Mouse (Mus musculus): ENCODE measurements around the gene Cpa5.

DNA sequence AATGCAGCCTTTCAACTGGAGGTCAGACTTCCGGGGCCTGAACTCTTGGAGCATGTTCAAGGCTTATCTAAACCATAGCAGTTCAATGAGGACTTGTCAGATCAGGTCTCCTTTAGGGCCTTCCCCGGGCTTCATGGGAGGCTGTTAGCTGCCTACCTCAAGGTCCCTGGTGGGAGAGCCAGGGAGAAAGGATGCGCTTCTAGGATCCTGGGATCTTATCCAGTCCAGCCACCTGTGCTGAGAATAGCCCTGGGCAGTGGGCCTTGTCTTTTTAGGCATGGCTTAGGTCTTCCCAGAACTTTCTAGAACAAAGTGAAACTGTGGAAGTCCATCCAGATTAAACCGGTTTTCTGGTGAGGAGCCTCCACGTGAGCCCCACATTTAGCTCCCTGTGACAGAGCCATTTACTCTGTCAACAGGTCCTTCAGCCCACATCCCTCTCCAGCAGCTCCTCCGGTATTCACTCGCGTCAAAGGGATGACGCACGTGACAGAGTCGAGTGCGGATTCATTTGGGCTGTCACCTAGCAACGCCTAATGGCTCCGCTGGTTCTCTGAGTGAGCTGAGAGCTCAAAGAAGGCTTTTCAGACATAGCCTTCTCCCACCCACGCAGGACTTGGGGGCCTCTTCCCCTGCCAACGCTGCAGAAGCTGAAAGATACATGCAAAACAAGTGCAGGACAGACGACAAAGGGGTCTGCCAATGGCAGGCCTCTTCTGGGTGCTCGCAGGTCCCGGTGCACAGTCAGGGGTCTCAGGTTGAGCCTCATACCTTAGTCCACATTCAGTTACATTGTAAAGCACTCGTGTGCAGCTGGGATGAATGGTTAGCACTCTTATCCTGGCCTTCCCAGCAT, 38.1 kb upstream of the Cpa5 start:
- TF ChIP-seq CTCF (IDR thresholded peaks at IDR 0.05; ENCODE audit: insufficient read depth, low read length) (no peak), POLR2A (IDR thresholded peaks at IDR 0.05; ENCODE audit: borderline replicate concordance, extremely low read depth, low read depth, low read length) (no peak)
